Mouse (Mus musculus) midbrain, embryonic 11.5 days (tissue): ENCODE measurements around the gene Med12. TPM values are rescaled to one million over a fixed set of nuclear protein-coding genes. Genes with fewer than 3 reads are reported as not detected.
"Not testable (repeated sequence)": the region's sequence is repeated elsewhere in the genome, so short reads cannot be mapped to it uniquely, and the experiment has no call there.

Source experiments
- ATAC-seq: fragments of 200-750 bp; cut with Nextera tagmentation; 2 replicates; pipeline ENCODE4 v1.8.0; 2017; ENCODE audit warnings: moderate TSS enrichment, moderate library complexity; ENCODE audit not compliant: low FRiP score
- DNase-seq: peaks from one replicate; pipeline ENCODE4 v3.0.0; 2015; ENCODE audit warnings: low spot score; ENCODE audit errors: missing footprints
- H3K27ac ChIP-seq: fragments of 300-500 bp; sonication (generic); 2 replicates; pipeline ENCODE4 v1.5.1; 2014; ENCODE audit warnings: low read depth, low read length
- H3K27me3 ChIP-seq: fragments of 300-500 bp; sonication (generic); 2 replicates; pipeline ENCODE4 v1.6.1; 2014; ENCODE audit warnings: mild to moderate bottlenecking, low read length, moderate library complexity, mixed read lengths; ENCODE audit not compliant: control insufficient read depth, insufficient read depth
- H3K36me3 ChIP-seq: fragments of 300-500 bp; sonication (generic); 2 replicates; pipeline ENCODE4 v1.6.1; 2014; ENCODE audit warnings: mild to moderate bottlenecking, low read length, moderate library complexity, mixed read lengths; ENCODE audit not compliant: control insufficient read depth, insufficient read depth
- H3K4me1 ChIP-seq: fragments of 300-500 bp; sonication (generic); 2 replicates; pipeline ENCODE4 v1.6.1; 2014; ENCODE audit warnings: low read length; ENCODE audit not compliant: control insufficient read depth, insufficient read depth
- H3K4me2 ChIP-seq: fragments of 300-500 bp; sonication (generic); 2 replicates; pipeline ENCODE4 v1.6.1; 2014; ENCODE audit warnings: mild to moderate bottlenecking, moderate library complexity
- H3K4me3 ChIP-seq: fragments of 300-500 bp; sonication (generic); 2 replicates; pipeline ENCODE4 v1.5.1; 2014; ENCODE audit warnings: low read depth, low read length
- H3K9ac ChIP-seq: fragments of 300-500 bp; sonication (generic); 2 replicates; pipeline ENCODE4 v1.6.1; 2014; ENCODE audit warnings: low read length
- H3K9me3 ChIP-seq: fragments of 300-500 bp; sonication (generic); 2 replicates; pipeline ENCODE4 v1.6.1; 2016; ENCODE audit warnings: low read length; ENCODE audit not compliant: control insufficient read depth
- WGBS: fragments of 180-500 bp; shearing (Covaris S2); extraction: QIAGEN DNeasy Blood & Tissue Kit; methylation state at CpG from one replicate; pipeline ENCODE4 v1.1.7; 2014; 5-methylcytosine and 5-hydroxymethylcytosine counted together
- polyA plus RNA-seq: library from polyadenylated mRNA; unstranded; fragments of >200 nt; fragmentation: Nextera tagmentation; extraction: Ambion mirVana; gene quantifications from 2 replicates; pipeline ENCODE4 v1.2.1, GENCODE M21; 2014

Gene Med12
- polyA plus RNA-seq, 1 experiment from 2014 or later, result 37.9 TPM

- Histone ChIP-seq H3K27me3 (no peaks in the 10 kb centered on the region), H3K36me3 (no peaks in the 10 kb centered on the region), H3K4me2 (no peak overlapping the region), H3K4me3 (no peak overlapping the region), H3K4me1 (no peaks in the 10 kb centered on the region), H3K9ac (no peak overlapping the region), H3K27ac (no peak overlapping the region), H3K9me3 (no peaks in the 10 kb centered on the region)
- WGBS, result 93% methylated on average over 12 of the region's 12 CpGs
- ATAC-seq (no peak), DNase-seq (no peak)
Observed at GRCm38 (mm10) chrX:101319775-101320174, 45.9 kb downstream of the Med12 start.

GRCm38 (mm10) chrX:101325989-101326899, 52.4 kb downstream of the Med12 start:
- Histone ChIP-seq H3K4me3 (no peak overlapping the region), H3K27me3 (no peaks in the 10 kb centered on the region), H3K9me3 (no peaks in the 10 kb centered on the region), H3K4me2 (no peak overlapping the region), H3K27ac (no peak overlapping the region), H3K9ac (no peak overlapping the region), H3K4me1 (no peaks in the 10 kb centered on the region), H3K36me3 (no peaks in the 10 kb centered on the region)
- WGBS, result 65% methylated on average over 8 of the region's 8 CpGs
- ATAC-seq, result no peak
- peak; percentile 83 for DNase-seq

- Histone ChIP-seq H3K27ac (no peak overlapping the region), H3K9me3 (no peaks in the 10 kb centered on the region), H3K27me3 (no peaks in the 10 kb centered on the region), H3K4me2 (no peak overlapping the region), H3K36me3 (no peaks in the 10 kb centered on the region), H3K4me3 (no peak overlapping the region), H3K4me1 (no peaks in the 10 kb centered on the region; the same call in 1 of the 2 replicates), H3K9ac (no peak overlapping the region)
- no peak for ATAC-seq
- DNase-seq, result peak; percentile 96
- 25% methylated on average over 10 of the region's 10 CpGs for WGBS
Observed at GRCm38 (mm10) chrX:101329372-101330028, 55.7 kb downstream of the Med12 start.

DNA sequence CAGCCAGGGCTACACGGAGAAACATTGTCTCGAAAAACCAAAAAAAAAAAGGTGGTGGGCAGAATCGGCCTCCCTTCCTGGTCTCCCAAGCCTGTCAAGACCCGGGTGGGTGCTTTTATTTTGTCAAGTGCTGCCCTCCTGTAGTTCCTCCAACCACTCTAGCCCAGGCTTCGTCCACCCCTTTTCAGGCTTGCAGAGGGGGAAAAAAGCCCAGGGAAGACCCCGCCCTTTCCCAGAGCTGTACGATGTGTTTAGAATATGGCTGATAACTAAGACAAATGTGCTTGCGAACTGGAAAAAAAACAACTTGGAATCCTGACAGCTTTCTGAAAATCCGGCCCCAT, 58.2 kb downstream of the Med12 start:
- Histone ChIP-seq H3K9ac (peak overlapping the region; percentile 64), H3K4me1 (no peaks in the 10 kb centered on the region; the same call in 1 of the 2 replicates), H3K27ac (peak overlapping the region; percentile 77), H3K27me3 (no peaks in the 10 kb centered on the region), H3K4me2 (peak overlapping the region; percentile 42), H3K9me3 (no peaks in the 10 kb centered on the region), H3K4me3 (peak overlapping the region; percentile 21), H3K36me3 (no peaks in the 10 kb centered on the region)
- DNase-seq (no peak), ATAC-seq (peak; percentile 30)
- WGBS, result 50% methylated on average over 9 of the region's 9 CpGs

- WGBS, result 20% methylated on average over 29 of the region's 49 CpGs
- Histone ChIP-seq H3K4me3 (peak overlapping the region; percentile 31), H3K9me3 (no peaks in the 10 kb centered on the region), H3K4me2 (peak overlapping the region; percentile 48), H3K27me3 (no peaks in the 10 kb centered on the region), H3K4me1 (no peaks in the 10 kb centered on the region; the same call in 1 of the 2 replicates), H3K9ac (peak overlapping the region; percentile 64), H3K27ac (peak overlapping the region; percentile 77), H3K36me3 (no peaks in the 10 kb centered on the region)
- ATAC-seq (peak; percentile 96), DNase-seq (peak; percentile 95)
Observed at GRCm38 (mm10) chrX:101332375-101333211, 58.8 kb downstream of the Med12 start.

- no peak overlapping the region for H3K4me3 ChIP-seq
- no peak for DNase-seq
- no peaks in the 10 kb centered on the region for H3K36me3 ChIP-seq
- no peak overlapping the region for H3K9ac ChIP-seq
- H3K4me1 ChIP-seq, result no peaks in the 10 kb centered on the region; the same call in 1 of the 2 replicates
- no peak for ATAC-seq
- no peak overlapping the region for H3K4me2 ChIP-seq
- no peak overlapping the region for H3K27ac ChIP-seq
- H3K9me3 ChIP-seq, result no peaks in the 10 kb centered on the region
- H3K27me3 ChIP-seq, result no peaks in the 10 kb centered on the region
- 86% methylated on average over 5 of the region's 5 CpGs for WGBS
Observed at GRCm38 (mm10) chrX:101334606-101335005, 60.8 kb downstream of the Med12 start.

- Histone ChIP-seq H3K9me3 (no peaks in the 10 kb centered on the region), H3K27ac (no peak overlapping the region), H3K27me3 (no peaks in the 10 kb centered on the region), H3K4me3 (no peak overlapping the region), H3K4me1 (no peaks in the 10 kb centered on the region), H3K4me2 (no peak overlapping the region), H3K36me3 (no peaks in the 10 kb centered on the region), H3K9ac (no peak overlapping the region)
- ATAC-seq, result no peak
- no peak for DNase-seq
- WGBS, result 56% methylated on average over 4 of the region's 4 CpGs
Observed at GRCm38 (mm10) chrX:101338666-101339065, 64.8 kb downstream of the Med12 start.

GRCm38 (mm10) chrX:101342837-101343236, 69.0 kb downstream of the Med12 start:
- DNase-seq, H3K9ac ChIP-seq, H3K9me3 ChIP-seq, H3K4me2 ChIP-seq, H3K4me1 ChIP-seq, H3K27me3 ChIP-seq, H3K27ac ChIP-seq, H3K4me3 ChIP-seq, H3K36me3 ChIP-seq, ATAC-seq: not testable (repeated sequence)
- 73% methylated on average over 2 of the region's 2 CpGs for WGBS
